Comparison of ENCODE assay signal across 24 mouse cellular contexts in genomic region chr1:52423057-52423456, GRCm38 (mm10).
DNase-seq lines count a peak whose midpoint lies in the region; ATAC-seq and TF ChIP-seq lines count a peak whose summit lies in the region.
"Had no signal": no experiment of that assay in that cellular context is flagged by ENCODE, and none has a peak within 500 bp of the region (broad histone marks: within the 10 kb centered on the region; RNA-seq: fewer than 3 reads in every experiment).

No protein-coding gene starts in this region.

- no peak overlapping the region for H3K9ac ChIP-seq in heart, embryonic 13.5 days
- H3K9ac ChIP-seq in CH12.LX (ENCODE audit: insufficient read depth, low read depth) = no peak overlapping the region
- no peak overlapping the region for H3K9ac ChIP-seq in forebrain, embryonic 12.5 days
- H3K9ac ChIP-seq: embryonic facial prominence, embryonic 12.5 days; embryonic facial prominence, embryonic 15.5 days; forebrain, embryonic 15.5 days; hindbrain, embryonic 15.5 days had no signal

- no peaks in the 10 kb centered on the region for H3K36me3 ChIP-seq in heart, embryonic 13.5 days
- no peaks in the 10 kb centered on the region for H3K36me3 ChIP-seq in CH12.LX (replicated peaks in 1 of 2; ENCODE audit: control insufficient read depth in 1 of 2, insufficient read depth in 1 of 2, low read length in 1 of 2)
- H3K36me3 ChIP-seq in forebrain, embryonic 12.5 days (replicated peaks) = no peaks in the 10 kb centered on the region
- H3K36me3 ChIP-seq: embryonic facial prominence, embryonic 12.5 days; embryonic facial prominence, embryonic 15.5 days; forebrain, embryonic 15.5 days; G1E; hindbrain, embryonic 15.5 days had no signal

- H3K27ac ChIP-seq in gastrocnemius, adult 2 months = peak overlapping the region; percentile 16; the same call in 1 of the 2 replicates
- peak overlapping the region; percentile 37; the same call in 1 of the 2 replicates for H3K27ac ChIP-seq in heart, embryonic 13.5 days (replicated peaks)
- H3K27ac ChIP-seq in CH12.LX (ENCODE audit: insufficient read depth, low read depth) = no peak overlapping the region
- no peak overlapping the region for H3K27ac ChIP-seq in forebrain, embryonic 12.5 days
- H3K27ac ChIP-seq: embryonic facial prominence, embryonic 12.5 days; embryonic facial prominence, embryonic 15.5 days; forebrain, embryonic 15.5 days; hindbrain, embryonic 15.5 days had no signal

- no peak overlapping the region for H3K4me2 ChIP-seq in heart, embryonic 13.5 days
- H3K4me2 ChIP-seq in CH12.LX (ENCODE audit: insufficient read depth, low read depth, poor library complexity, severe bottlenecking) = no peak overlapping the region
- no peak overlapping the region for H3K4me2 ChIP-seq in forebrain, embryonic 12.5 days
- H3K4me2 ChIP-seq: embryonic facial prominence, embryonic 12.5 days; embryonic facial prominence, embryonic 15.5 days; forebrain, embryonic 15.5 days; heart, embryonic 11.5 days; hindbrain, embryonic 15.5 days had no signal

- dilution Hi-C loops in CH12.LX (cut with MboI; ENCODE audit: extremely low pct_ligation_motif_present, extremely low pct_unique_long_range_greater_than_20kb, low sequenced_read_pairs) = no loop called here

- no peak for TF ChIP-seq POLR2A in CH12.LX (IDR thresholded peaks at IDR 0.05; ENCODE audit: low read depth, low read length)

- H3K9me3 ChIP-seq in heart, embryonic 13.5 days = no peaks in the 10 kb centered on the region
- H3K9me3 ChIP-seq in CH12.LX (replicated peaks; ENCODE audit: low read length) = no peaks in the 10 kb centered on the region
- H3K9me3 ChIP-seq in forebrain, embryonic 12.5 days = no peaks in the 10 kb centered on the region
- H3K9me3 ChIP-seq: embryonic facial prominence, embryonic 12.5 days; embryonic facial prominence, embryonic 15.5 days; forebrain, embryonic 15.5 days; G1E; hindbrain, embryonic 15.5 days had no signal

- intact Hi-C loops in gastrocnemius, adult 2 months (cut with DNase I) = no loop called here

- WGBS in heart, embryonic 13.5 days = 86% methylated on average over 2 of the region's 2 CpGs
- 84% methylated on average over 2 of the region's 2 CpGs for WGBS in forebrain, embryonic 12.5 days

- TF ChIP-seq EP300 in CH12.LX (IDR thresholded peaks at IDR 0.05; ENCODE audit: low read length) = no peak

- in situ Hi-C loops in CH12.LX (cut with MboI; ENCODE audit: low pct_ligation_motif_present, low pct_unique_long_range_greater_than_20kb, low sequenced_read_pairs) = no loop called here

- no peak overlapping the region for H3K4me3 ChIP-seq in gastrocnemius, adult 2 months
- H3K4me3 ChIP-seq in heart, embryonic 13.5 days = no peak overlapping the region
- no peak overlapping the region for H3K4me3 ChIP-seq in CH12.LX (replicated peaks in 1 of 3; ENCODE audit: low read depth in 2 of 3, low read length in 2 of 3, poor library complexity in 1 of 3)
- no peak overlapping the region for H3K4me3 ChIP-seq in forebrain, embryonic 12.5 days (replicated peaks)
- H3K4me3 ChIP-seq: embryonic facial prominence, embryonic 12.5 days; embryonic facial prominence, embryonic 15.5 days; forebrain, embryonic 15.5 days; hindbrain, embryonic 15.5 days had no signal

- no peak for DNase-seq in gastrocnemius, adult 2 months
- no peak for DNase-seq in gastrocnemius, postnatal 10 days
- no peak for DNase-seq in heart, postnatal 4 days
- no peak for DNase-seq in CH12.LX (ENCODE audit: extremely low read depth)
- DNase-seq in spleen, postnatal 14 days (ENCODE audit: low spot score in 2 of 2) = no peak
- DNase-seq: adrenal gland, adult 2 months; adrenal gland, postnatal 14 days; cerebellum, adult 11 months; cerebellum, adult 2 months; cerebellum, adult 9-11 months; cerebellum, postnatal 25 days; gastrocnemius, postnatal 14 days; heart, postnatal 36 days; kidney, adult 2 months had no signal

- peaks cover 18% of the 10 kb centered on the region for H3K4me1 ChIP-seq in heart, embryonic 13.5 days
- peaks cover 8 to 40% of the 10 kb centered on the region in 2 experiments; a peak in 3 of 4 replicates for H3K4me1 ChIP-seq in CH12.LX (ENCODE audit: control insufficient read depth in 1 of 2, insufficient read depth in 2 of 2)
- no peaks in the 10 kb centered on the region for H3K4me1 ChIP-seq in forebrain, embryonic 12.5 days
- H3K4me1 ChIP-seq: embryonic facial prominence, embryonic 12.5 days; embryonic facial prominence, embryonic 15.5 days; forebrain, embryonic 15.5 days; hindbrain, embryonic 15.5 days had no signal

- no peak for TF ChIP-seq CTCF in gastrocnemius, adult 2 months (IDR thresholded peaks at IDR 0.05)
- no peak for TF ChIP-seq CTCF in CH12.LX (conservative IDR thresholded peaks at IDR 0.05 in 1 of 2, IDR thresholded peaks at IDR 0.05 in 1 of 2; ENCODE audit: low read depth in 2 of 2, low read length in 2 of 2)

- TF ChIP-seq RAD21 in CH12.LX (IDR thresholded peaks at IDR 0.05; ENCODE audit: low read depth, low read length) = no peak

- ATAC-seq in heart, embryonic 13.5 days (ENCODE audit: extremely low read depth, insufficient number of reproducible peaks, low FRiP score, low TSS enrichment) = no peak
- no peak for ATAC-seq in forebrain, embryonic 12.5 days (ENCODE audit: low FRiP score)
- ATAC-seq: CD4-positive, CD25-positive, alpha-beta regulatory T cell, adult 4 months; forebrain, embryonic 15.5 days; intestine, postnatal 0 days had no signal

- no peaks in the 10 kb centered on the region for H3K79me2 ChIP-seq in CH12.LX (replicated peaks; ENCODE audit: control insufficient read depth, extremely low read depth, insufficient read depth, poor library complexity, severe bottlenecking)

- no peaks in the 10 kb centered on the region for H3K27me3 ChIP-seq in heart, embryonic 13.5 days (replicated peaks)
- no peaks in the 10 kb centered on the region for H3K27me3 ChIP-seq in CH12.LX (replicated peaks)
- H3K27me3 ChIP-seq in forebrain, embryonic 12.5 days = no peaks in the 10 kb centered on the region
- H3K27me3 ChIP-seq: embryonic facial prominence, embryonic 12.5 days; embryonic facial prominence, embryonic 15.5 days; forebrain, embryonic 15.5 days; hindbrain, embryonic 15.5 days had no signal

TF ChIP-seq in CH12.LX, 34 proteins besides CTCF, POLR2A, EP300 and RAD21:
- TF ChIP-seq ZC3H11A (IDR thresholded peaks at IDR 0.05; ENCODE audit: low read depth, low read length) = no peak
- peak; percentile 82 for TF ChIP-seq MAFK (IDR thresholded peaks at IDR 0.05; ENCODE audit: insufficient replicate concordance, low read length)

Comparison
In these comparisons a context has a peak if more than half of its experiments do, and no peak if none do; other contexts are left out.
1. H3K27ac ChIP-seq: peak in gastrocnemius, adult 2 months (single experiment) and heart, embryonic 13.5 days (single experiment); none in CH12.LX (single experiment) and forebrain, embryonic 12.5 days (single experiment).